Comparison of ENCODE assay signal across 12 mouse cellular contexts in the genomic region with DNA sequence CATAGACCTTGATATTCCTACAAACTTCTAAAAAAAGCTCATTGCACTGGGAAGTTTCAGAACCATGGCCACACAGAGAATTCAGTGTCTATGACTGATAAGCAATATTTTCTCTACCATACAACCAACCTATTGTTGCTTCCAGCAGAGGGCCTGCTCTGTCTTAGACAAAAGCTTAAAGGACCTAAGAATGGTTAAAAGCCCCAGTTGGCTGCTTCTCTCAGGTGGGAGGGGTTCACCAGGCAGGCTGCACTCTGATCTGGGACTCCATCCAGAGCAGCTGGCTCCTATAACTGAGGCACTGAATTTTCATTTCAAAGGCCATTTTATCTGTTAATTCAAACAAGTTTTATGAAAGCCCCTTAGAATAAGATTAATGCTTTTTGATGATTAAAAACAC.
DNase-seq lines count a peak whose midpoint lies in the region; ATAC-seq and TF ChIP-seq lines count a peak whose summit lies in the region.
"Had no signal": no experiment of that assay in that cellular context is flagged by ENCODE, and none has a peak within 500 bp of the region (broad histone marks: within the 10 kb centered on the region; RNA-seq: fewer than 3 reads in every experiment).

No protein-coding gene starts in this region.

- peak; percentile 80 for DNase-seq in heart, adult 11 months
- no peak for DNase-seq in heart, postnatal 36 days
- DNase-seq in limb, embryonic 10.5 days (ENCODE audit: low spot score): no peak
- peak; percentile 74 for DNase-seq in brain, embryonic 14.5 days (ENCODE audit: low read depth)
- DNase-seq in layer of hippocampus, adult 8-10 months (ENCODE audit: low spot score in 2 of 2): peak; percentile 6 to 10
- DNase-seq in liver: no peak
- DNase-seq: retina, postnatal 1 day; thymus, postnatal 36 days had no signal

- TF ChIP-seq CTCF in brain, embryonic 14.5 days (IDR thresholded peaks at IDR 0.05; ENCODE audit: borderline replicate concordance, extremely low read depth, insufficient read depth, insufficient read length): no peak

- H3K9me3 ChIP-seq in limb, embryonic 13.5 days: peaks cover 6% of the 10 kb centered on the region; the same call in 1 of the 2 replicates
- no peaks in the 10 kb centered on the region for H3K9me3 ChIP-seq in limb, embryonic 10.5 days (replicated peaks)
- H3K9me3 ChIP-seq: G1E; midbrain, embryonic 12.5 days had no signal

- ATAC-seq in limb, embryonic 13.5 days (ENCODE audit: low FRiP score, low read depth): peak; percentile 73; the same call in 1 of the 2 replicates
- no peak for ATAC-seq in cerebellum, adult (ENCODE audit: insufficient number of reproducible peaks, low FRiP score, low TSS enrichment)

- no peak overlapping the region for H3K27ac ChIP-seq in limb, embryonic 13.5 days
- no peak overlapping the region for H3K27ac ChIP-seq in limb, embryonic 10.5 days
- H3K27ac ChIP-seq: midbrain, embryonic 12.5 days had no signal

- H3K36me3 ChIP-seq in limb, embryonic 13.5 days: no peaks in the 10 kb centered on the region
- H3K36me3 ChIP-seq in limb, embryonic 10.5 days: no peaks in the 10 kb centered on the region
- H3K36me3 ChIP-seq: G1E; midbrain, embryonic 12.5 days had no signal

- intact Hi-C loops in heart, postnatal 36 days (cut with DNase I): no loop called here

- H3K27me3 ChIP-seq in limb, embryonic 13.5 days: no peaks in the 10 kb centered on the region
- H3K27me3 ChIP-seq in limb, embryonic 10.5 days (ENCODE audit: low read depth, poor library complexity, severe bottlenecking): no peaks in the 10 kb centered on the region
- H3K27me3 ChIP-seq: midbrain, embryonic 12.5 days had no signal

- H3K9ac ChIP-seq in limb, embryonic 13.5 days: no peak overlapping the region
- H3K9ac ChIP-seq: midbrain, embryonic 12.5 days had no signal

- no peak overlapping the region for H3K4me2 ChIP-seq in limb, embryonic 13.5 days (replicated peaks)
- H3K4me2 ChIP-seq: midbrain, embryonic 12.5 days had no signal

- H3K4me1 ChIP-seq in limb, embryonic 13.5 days: no peaks in the 10 kb centered on the region
- H3K4me1 ChIP-seq in limb, embryonic 10.5 days: no peaks in the 10 kb centered on the region
- H3K4me1 ChIP-seq: midbrain, embryonic 12.5 days had no signal

- H3K4me3 ChIP-seq in limb, embryonic 13.5 days: no peak overlapping the region
- H3K4me3 ChIP-seq in limb, embryonic 10.5 days: no peak overlapping the region
- H3K4me3 ChIP-seq: midbrain, embryonic 12.5 days had no signal

- no peak for TF ChIP-seq POLR2A in brain, embryonic 14.5 days (IDR thresholded peaks at IDR 0.05; ENCODE audit: borderline replicate concordance, extremely low read depth, insufficient read depth, insufficient read length, poor library complexity, severe bottlenecking)

Comparison
In these comparisons a context has a peak if more than half of its experiments do, and no peak if none do; other contexts are left out.
1. DNase-seq: peak in heart, adult 11 months (single experiment), brain, embryonic 14.5 days (single experiment) and layer of hippocampus, adult 8-10 months (2 of 2); none in heart, postnatal 36 days (0 of 2), limb, embryonic 10.5 days (single experiment) and liver (single experiment).